Mouse (Mus musculus): ENCODE measurements at regions not wholly inside any gene's neighbourhood (a gene's known extent, or its start where the extent isn't known, plus 50 kb on each side); places are given as distances from the start of the nearest gene placed in this dataset.

DNA sequence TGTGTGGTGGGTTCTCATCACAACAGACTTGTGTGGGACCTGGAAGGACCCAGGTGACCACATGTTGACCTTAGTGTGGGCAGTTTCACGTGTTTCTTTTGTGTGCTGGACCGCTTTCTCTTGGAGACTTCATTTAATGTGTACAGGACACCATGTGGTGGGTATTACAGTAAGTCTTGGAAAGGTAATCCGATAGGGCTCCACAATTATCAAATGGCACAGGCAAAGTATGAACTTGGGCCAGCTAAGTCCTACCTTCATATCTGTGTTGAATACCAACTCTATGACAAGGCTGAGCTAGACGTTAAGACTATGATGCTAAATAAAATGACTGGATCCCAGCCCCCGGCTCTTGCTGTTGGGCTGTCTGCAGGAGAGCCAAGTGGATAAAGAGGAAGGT is 173.5 kb downstream of the 1500009L16Rik start:
- no peak for DNase-seq (ENCODE audit: low read depth, low spot score)

DNA sequence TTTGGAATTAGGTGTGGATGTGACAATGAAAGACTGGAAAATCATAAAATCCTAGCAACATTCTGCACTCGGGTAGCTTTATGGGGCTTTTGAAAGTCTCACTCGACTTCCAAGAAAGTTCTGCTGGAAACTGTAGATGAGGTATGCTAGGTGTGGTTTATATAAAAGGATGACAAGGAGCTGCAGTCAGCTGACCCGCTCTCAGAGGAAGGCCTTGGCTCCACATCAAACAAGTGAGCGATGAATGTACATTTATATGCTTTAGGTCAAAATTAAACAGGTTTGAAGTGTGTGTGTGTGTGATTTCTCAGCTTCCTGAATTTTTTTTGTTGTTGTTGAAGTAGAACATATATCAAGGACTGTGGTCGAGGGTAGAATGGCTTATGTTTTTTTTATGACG is 174.9 kb downstream of the 1500009L16Rik start:
- DNase-seq (ENCODE audit: low read depth, low spot score) = no peak

- DNase-seq (ENCODE audit: low read depth, low spot score) = no peak
These were observed 184.1 kb downstream of the 1500009L16Rik start for GRCm38 (mm10) chr10:83906751-83907150.

DNA sequence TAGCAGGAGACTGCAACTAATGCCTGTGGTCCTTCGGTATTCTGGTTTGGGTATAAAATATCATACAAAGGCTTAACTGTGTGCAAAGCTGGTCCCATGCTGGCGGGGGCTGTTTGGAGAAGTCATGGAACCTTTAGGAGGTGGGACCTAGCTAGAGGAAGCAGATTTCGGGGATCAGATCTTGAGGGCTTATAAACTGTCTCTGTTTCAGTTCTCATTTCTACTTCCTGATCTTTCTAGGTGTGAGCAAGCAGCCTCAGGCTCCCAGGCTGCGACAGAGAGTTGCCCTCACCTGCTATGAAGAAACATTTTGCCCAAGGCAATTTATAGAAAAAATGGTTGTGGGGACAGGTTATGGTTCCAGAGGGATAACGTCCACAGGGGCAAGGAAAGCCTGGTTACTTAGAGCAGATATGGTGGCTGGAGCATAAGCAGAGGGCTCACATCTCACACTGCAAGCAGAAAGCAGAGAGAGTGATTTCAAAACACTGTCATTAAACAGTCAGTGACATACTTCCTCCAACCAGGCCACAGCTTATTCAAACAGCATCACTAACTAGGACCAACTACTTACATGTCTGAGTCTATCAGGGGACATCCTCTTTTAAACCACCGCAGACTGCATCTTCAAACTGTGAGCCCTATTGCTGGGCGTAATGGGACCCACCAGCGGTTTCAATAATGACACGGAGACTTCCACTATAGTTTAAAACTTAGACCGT is 188.1 kb downstream of the 1500009L16Rik start:
- DNase-seq (ENCODE audit: low read depth, low spot score) = no peak

- DNase-seq (ENCODE audit: low read depth, low spot score) = no peak
These were observed 191.9 kb downstream of the 1500009L16Rik start for GRCm38 (mm10) chr10:83914401-83915132.

DNA sequence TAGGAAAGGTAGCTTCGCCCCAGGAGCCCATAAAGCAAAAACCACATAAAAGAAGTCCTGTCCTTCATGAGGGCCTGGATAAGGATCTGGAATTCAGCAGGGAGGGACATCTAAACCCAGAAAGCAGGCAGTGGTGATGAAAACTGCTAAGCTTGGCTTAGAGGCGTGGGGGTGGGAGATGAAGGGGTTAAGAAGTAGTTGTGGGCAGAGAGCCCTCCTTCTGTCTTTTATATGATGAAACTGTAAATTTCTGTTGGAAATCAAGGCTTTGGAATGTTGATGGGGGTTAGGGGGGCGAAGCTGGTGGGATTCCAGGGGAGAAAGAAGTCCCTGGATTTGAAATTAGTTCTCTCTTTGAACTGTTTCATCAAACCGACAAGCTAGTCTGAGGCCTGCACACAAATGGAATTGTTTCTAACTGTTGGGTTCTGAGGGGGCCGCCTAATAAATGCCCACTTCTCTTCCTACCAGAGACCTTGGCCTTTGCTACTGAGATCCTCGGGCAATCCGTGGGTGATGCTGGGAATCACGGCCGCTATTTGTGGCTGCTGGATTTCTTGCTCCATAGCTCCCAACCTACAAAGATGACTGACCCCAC is 192.6 kb downstream of the 1500009L16Rik start:
- DNase-seq (ENCODE audit: low read depth, low spot score) = no peak

GRCm38 (mm10) chr10:83926990-83927389 is 204.3 kb downstream of the 1500009L16Rik start:
- DNase-seq (ENCODE audit: low read depth, low spot score) = no peak

GRCm38 (mm10) chr10:83927554-83927953 is 204.9 kb downstream of the 1500009L16Rik start:
- DNase-seq (ENCODE audit: low read depth, low spot score) = no peak

GRCm38 (mm10) chr10:83931758-83932157 is 209.1 kb downstream of the 1500009L16Rik start:
- no peak for DNase-seq (ENCODE audit: low read depth, low spot score)

- no peak for DNase-seq (ENCODE audit: low read depth, low spot score)
These were observed 210.5 kb downstream of the 1500009L16Rik start for GRCm38 (mm10) chr10:83933201-83933600.

GRCm38 (mm10) chr10:83934498-83934897 is 211.8 kb downstream of the 1500009L16Rik start:
- no peak for DNase-seq (ENCODE audit: low read depth, low spot score)

DNA sequence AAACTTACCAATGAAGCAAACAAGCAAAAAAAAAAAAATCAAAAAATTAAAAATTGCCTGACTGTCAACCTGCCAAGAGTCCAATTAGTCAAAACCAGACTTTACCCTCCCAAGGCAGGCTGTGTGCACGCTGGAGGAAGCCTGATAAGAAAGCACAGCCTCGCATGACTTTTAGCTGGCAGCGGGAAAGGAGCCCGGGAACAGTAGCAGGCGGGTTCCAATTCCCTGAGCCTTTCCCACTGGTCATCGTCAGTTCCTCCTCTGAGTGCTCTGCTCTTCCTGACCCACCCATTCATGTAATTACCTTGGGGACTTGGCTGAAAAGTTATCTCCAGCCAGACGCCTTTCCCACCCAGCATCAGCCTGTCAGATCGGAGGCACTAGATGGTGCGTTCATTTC is 214.5 kb downstream of the 1500009L16Rik start:
- no peak for DNase-seq (ENCODE audit: low read depth, low spot score)

DNA sequence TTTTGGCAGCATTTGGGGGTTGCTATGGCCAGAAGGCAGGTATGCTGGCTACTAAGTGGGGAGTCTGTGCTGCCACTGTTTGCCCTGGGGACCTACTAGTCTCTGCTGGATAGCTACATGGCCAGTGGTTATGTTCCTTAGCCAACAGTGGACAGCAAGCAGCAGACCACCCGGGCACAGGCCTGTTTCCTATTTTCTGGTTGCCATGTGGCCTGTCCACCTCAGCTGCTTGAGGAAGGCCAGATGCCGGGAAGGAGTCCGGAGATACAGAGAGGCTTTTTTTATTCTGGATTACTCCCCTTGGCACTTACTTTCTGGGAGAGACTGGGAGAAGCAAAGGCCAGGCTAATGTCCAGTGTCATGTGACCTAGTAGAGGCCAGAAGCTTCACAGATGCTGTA is 219.4 kb downstream of the 1500009L16Rik start:
- DNase-seq (ENCODE audit: low read depth, low spot score) = no peak

- no peak for DNase-seq (ENCODE audit: low read depth, low spot score)
These were observed 221.5 kb downstream of the 1500009L16Rik start for GRCm38 (mm10) chr10:83944158-83944557.

DNA sequence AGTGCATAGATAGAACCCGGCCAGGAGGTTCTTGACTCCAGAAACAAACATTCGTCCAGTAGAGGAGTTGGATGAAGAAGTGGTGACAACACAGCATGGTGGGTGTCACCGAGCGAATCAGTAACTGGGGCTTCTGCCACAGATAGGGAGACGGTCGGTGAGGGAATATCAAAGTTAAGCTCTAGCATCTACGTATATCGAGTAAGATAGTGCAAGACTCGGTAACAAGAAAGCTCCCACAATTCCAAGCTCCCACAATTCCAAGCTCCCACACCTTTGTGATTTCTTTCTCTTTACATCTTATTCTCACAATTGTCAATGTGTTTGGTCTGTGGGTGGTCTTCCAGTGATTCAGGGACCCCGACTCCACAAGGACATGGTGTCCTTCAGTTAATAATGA is 222.2 kb downstream of the 1500009L16Rik start:
- no peak for DNase-seq (ENCODE audit: low read depth, low spot score)

- DNase-seq (ENCODE audit: low read depth, low spot score) = no peak
These were observed 222.8 kb downstream of the 1500009L16Rik start for GRCm38 (mm10) chr10:83945503-83945902.

GRCm38 (mm10) chr10:83946186-83947176 is 223.8 kb downstream of the 1500009L16Rik start:
- no peak for DNase-seq (ENCODE audit: low read depth, low spot score)

DNA sequence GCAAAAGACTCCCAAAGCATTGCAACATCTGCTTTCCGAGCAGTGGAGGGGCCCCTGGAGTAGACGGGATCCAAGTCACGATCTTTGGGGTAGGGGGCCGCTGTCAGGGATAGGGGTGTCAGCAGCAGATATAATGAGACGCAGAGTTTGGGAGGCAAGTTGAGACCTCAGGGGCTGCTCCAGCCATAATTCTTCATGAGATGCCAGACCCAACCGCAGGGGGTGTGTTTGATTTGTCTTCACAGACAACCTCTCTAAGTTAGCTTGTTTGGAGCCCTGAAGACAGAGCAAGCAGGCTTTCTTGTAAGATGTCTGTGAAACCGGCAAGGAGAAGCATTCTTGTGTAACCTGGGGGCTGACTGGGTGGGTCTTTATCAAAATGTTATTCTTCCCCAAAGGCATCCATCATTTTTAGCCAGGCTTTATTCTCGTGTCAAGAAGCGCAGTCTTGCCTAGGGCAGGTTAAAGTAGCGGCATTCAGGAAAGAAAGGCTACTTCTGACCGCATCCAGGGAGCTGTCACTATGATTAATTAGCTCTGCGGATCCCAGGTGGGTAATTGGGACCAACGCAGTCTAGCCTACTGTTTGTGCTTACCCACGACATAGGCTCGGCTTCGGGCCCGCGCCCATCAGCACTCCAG is 234.6 kb downstream of the 1500009L16Rik start:
- DNase-seq (ENCODE audit: low read depth, low spot score) = no peak

DNA sequence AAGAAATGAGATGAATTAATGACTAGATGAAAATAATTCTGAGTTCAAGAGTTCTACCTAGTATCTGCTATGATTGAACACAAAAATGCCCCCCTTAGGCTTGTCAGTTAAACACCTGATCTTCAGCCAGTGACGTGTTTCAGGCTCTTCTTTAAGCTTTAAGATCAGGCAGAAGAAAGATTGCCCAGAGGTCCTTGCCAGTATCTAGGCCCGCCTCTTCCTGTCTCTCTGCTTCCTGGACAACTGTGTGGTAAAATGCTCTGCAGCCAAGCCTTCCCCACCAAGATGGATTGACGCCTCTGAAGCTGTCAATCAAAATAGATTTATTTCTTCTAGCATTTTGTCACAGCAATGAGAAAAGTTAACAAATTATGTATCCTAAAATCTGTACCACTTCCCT is 235.7 kb downstream of the 1500009L16Rik start:
- no peak for DNase-seq (ENCODE audit: low read depth, low spot score)

GRCm38 (mm10) chr10:83958826-83959225 is 236.2 kb downstream of the 1500009L16Rik start:
- no peak for DNase-seq (ENCODE audit: low read depth, low spot score)

- DNase-seq (ENCODE audit: low read depth, low spot score) = no peak
These were observed 240.6 kb downstream of the 1500009L16Rik start for GRCm38 (mm10) chr10:83963232-83963760.
